Mouse (Mus musculus): ENCODE data around the gene Mettl26. TPM values are rescaled to one million over a fixed set of nuclear protein-coding genes. Genes with fewer than 3 reads are reported as not detected.

The Mettl26 gene
- polyA plus RNA-seq, 1 experiment from 2014 or later, result 47.1 TPM

- no peaks in the 10 kb centered on the region for H3K27me3 ChIP-seq
- H3K36me3 ChIP-seq, result peaks cover 30% of the 10 kb centered on the region
- H3K4me2 ChIP-seq, result peak within 1 kb of the TSS; percentile 87
- H3K4me1 ChIP-seq, result peaks cover 18% of the 10 kb centered on the region
- H3K27ac ChIP-seq, result peak within 1 kb of the TSS; percentile 88
- peak within 1 kb of the TSS; percentile 92 for H3K9ac ChIP-seq
- peak within 1 kb of the TSS; percentile 98 for H3K4me3 ChIP-seq
- under 1% methylated on average over 66 of the region's 78 CpGs for WGBS
- H3K9me3 ChIP-seq, result no peaks in the 10 kb centered on the region
- ATAC-seq (ENCODE audit: insufficient number of reproducible peaks, insufficient read depth, low FRiP score, low TSS enrichment, low read depth), result no peak
These were observed 44.4 kb downstream of the Mettl26 start, which contains the start of gene Rab40c for GRCm38 (mm10) chr17:25919144-25919785. Gene Rab40c, minus strand, starts transcription at chr17:25919727.

- under 1% methylated on average over 40 of the region's 40 CpGs for WGBS
- peak overlapping the region; percentile 98 for H3K4me3 ChIP-seq
- H3K9ac ChIP-seq, result peak overlapping the region; percentile 92
- peaks cover 24% of the 10 kb centered on the region for H3K36me3 ChIP-seq
- H3K9me3 ChIP-seq, result no peaks in the 10 kb centered on the region
- peak; percentile 98 for ATAC-seq (ENCODE audit: insufficient number of reproducible peaks, insufficient read depth, low FRiP score, low TSS enrichment, low read depth)
- H3K4me2 ChIP-seq, result peak overlapping the region; percentile 87
- H3K27ac ChIP-seq, result peak overlapping the region; percentile 88
- peaks cover 18% of the 10 kb centered on the region for H3K4me1 ChIP-seq
- no peaks in the 10 kb centered on the region for H3K27me3 ChIP-seq
These were observed 45.1 kb downstream of the Mettl26 start for GRCm38 (mm10) chr17:25919786-25920642.

GRCm38 (mm10) chr17:25922120-25922519 is 47.2 kb downstream of the Mettl26 start:
- no peak for ATAC-seq (ENCODE audit: insufficient number of reproducible peaks, insufficient read depth, low FRiP score, low TSS enrichment, low read depth)
- Histone ChIP-seq H3K9me3 (no peaks in the 10 kb centered on the region), H3K9ac (no peak overlapping the region), H3K4me1 (peaks cover 18% of the 10 kb centered on the region), H3K4me2 (no peak overlapping the region), H3K36me3 (peaks cover 29% of the 10 kb centered on the region), H3K27ac (no peak overlapping the region), H3K27me3 (no peaks in the 10 kb centered on the region), H3K4me3 (no peak overlapping the region)
- 79% methylated on average over 5 of the region's 5 CpGs for WGBS

GRCm38 (mm10) chr17:25925348-25925747 is 50.5 kb downstream of the Mettl26 start:
- 85% methylated on average over 2 of the region's 2 CpGs for WGBS
- 0 out of 2 replicates have a peak, but pooled peaks cover 4% of the 10 kb centered on the region for H3K4me1 ChIP-seq
- no peak overlapping the region for H3K4me3 ChIP-seq
- no peaks in the 10 kb centered on the region for H3K27me3 ChIP-seq
- H3K36me3 ChIP-seq, result peaks cover 45% of the 10 kb centered on the region
- no peak overlapping the region for H3K27ac ChIP-seq
- no peak overlapping the region for H3K4me2 ChIP-seq
- ATAC-seq (ENCODE audit: insufficient number of reproducible peaks, insufficient read depth, low FRiP score, low TSS enrichment, low read depth), result no peak
- H3K9me3 ChIP-seq, result no peaks in the 10 kb centered on the region
- H3K9ac ChIP-seq, result no peak overlapping the region

Small RNAs within 50 kb of the gene (microRNA-seq; reads per million reads assigned to microRNA genes)
- 1.7 reads per million for gene Mir3082

Other genes starting within 250 kb of the Mettl26 start
- 5.8 and 10.3 TPM in 2 replicates for gene Gng13, start 157.9 kb upstream of the Mettl26 start, polyA plus RNA-seq (2015; fragmentation: Nextera tagmentation; extraction: Ambion mirVana)
- 31.6 and 35.9 TPM in 2 replicates for gene Chtf18, start 147.7 kb upstream of the Mettl26 start, polyA plus RNA-seq (2015; fragmentation: Nextera tagmentation; extraction: Ambion mirVana)
- 28.0 and 28.9 TPM in 2 replicates for gene Rpusd1, start 147.4 kb upstream of the Mettl26 start, polyA plus RNA-seq (2015; fragmentation: Nextera tagmentation; extraction: Ambion mirVana)
- 0.83 TPM in 1 of 2 replicates, not detected in the other for gene Mslnl, start 139.0 kb upstream of the Mettl26 start, polyA plus RNA-seq (2015; fragmentation: Nextera tagmentation; extraction: Ambion mirVana)
- 0.17 and 0.42 TPM in 2 replicates for gene Msln, start 120.7 kb upstream of the Mettl26 start, polyA plus RNA-seq (2015; fragmentation: Nextera tagmentation; extraction: Ambion mirVana)
- gene Narfl, start 101.3 kb upstream of the Mettl26 start, polyA plus RNA-seq (2015; fragmentation: Nextera tagmentation; extraction: Ambion mirVana), result 24.7 and 24.9 TPM in 2 replicates
- gene Haghl, start 89.4 kb upstream of the Mettl26 start, polyA plus RNA-seq (2015; fragmentation: Nextera tagmentation; extraction: Ambion mirVana), result 74.6 and 89.5 TPM in 2 replicates
- 0.20 and 0.25 TPM in 2 replicates for gene Ccdc78, start 88.5 kb upstream of the Mettl26 start, polyA plus RNA-seq (2015; fragmentation: Nextera tagmentation; extraction: Ambion mirVana)
- 65.3 and 78.1 TPM in 2 replicates for gene Fam173a, start 82.2 kb upstream of the Mettl26 start, polyA plus RNA-seq (2015; fragmentation: Nextera tagmentation; extraction: Ambion mirVana)
- gene AC134908.4, start 79.4 kb upstream of the Mettl26 start, polyA plus RNA-seq (2015; fragmentation: Nextera tagmentation; extraction: Ambion mirVana), result not detected in 2 replicates
- 43.4 and 50.1 TPM in 2 replicates for gene Metrn, start 77.9 kb upstream of the Mettl26 start, polyA plus RNA-seq (2015; fragmentation: Nextera tagmentation; extraction: Ambion mirVana)
- 3.6 and 4.2 TPM in 2 replicates for gene Fbxl16, start 66.0 kb upstream of the Mettl26 start, polyA plus RNA-seq (2015; fragmentation: Nextera tagmentation; extraction: Ambion mirVana)
- 26.5 and 30.0 TPM in 2 replicates for gene Wdr24, start 51.4 kb upstream of the Mettl26 start, polyA plus RNA-seq (2015; fragmentation: Nextera tagmentation; extraction: Ambion mirVana)
- 48.3 and 52.8 TPM in 2 replicates for gene Jmjd8, start 46.2 kb upstream of the Mettl26 start, polyA plus RNA-seq (2015; fragmentation: Nextera tagmentation; extraction: Ambion mirVana)
- gene Stub1, start 41.7 kb upstream of the Mettl26 start, polyA plus RNA-seq (2015; fragmentation: Nextera tagmentation; extraction: Ambion mirVana), result 319 and 353 TPM in 2 replicates
- 1.4 and 2.7 TPM in 2 replicates for gene Rhbdl1, start 37.8 kb upstream of the Mettl26 start, polyA plus RNA-seq (2015; fragmentation: Nextera tagmentation; extraction: Ambion mirVana)
- gene Gm20683, start 33.3 kb upstream of the Mettl26 start, polyA plus RNA-seq (2015; fragmentation: Nextera tagmentation; extraction: Ambion mirVana), result 1.3 and 2.9 TPM in 2 replicates
- gene Rhot2, start 30.2 kb upstream of the Mettl26 start, polyA plus RNA-seq (2015; fragmentation: Nextera tagmentation; extraction: Ambion mirVana), result 26.4 and 31.4 TPM in 2 replicates
- gene Wdr90, start 13.6 kb upstream of the Mettl26 start, polyA plus RNA-seq (2015; fragmentation: Nextera tagmentation; extraction: Ambion mirVana), result 30.0 and 31.2 TPM in 2 replicates
- gene Mcrip2, start 6.3 kb upstream of the Mettl26 start, polyA plus RNA-seq (2015; fragmentation: Nextera tagmentation; extraction: Ambion mirVana), result 11.1 and 13.4 TPM in 2 replicates
- gene Wfikkn1, start 5.8 kb downstream of the Mettl26 start, polyA plus RNA-seq (2015; fragmentation: Nextera tagmentation; extraction: Ambion mirVana), result 0.56 and 0.73 TPM in 2 replicates
- gene Rab40c, start 44.7 kb downstream of the Mettl26 start, polyA plus RNA-seq (2015; fragmentation: Nextera tagmentation; extraction: Ambion mirVana), result 32.9 and 36.6 TPM in 2 replicates
- 50.6 and 53.8 TPM in 2 replicates for gene Pigq, start 69.9 kb downstream of the Mettl26 start, polyA plus RNA-seq (2015; fragmentation: Nextera tagmentation; extraction: Ambion mirVana)
- not detected in 2 replicates for gene Nhlrc4, start 69.9 kb downstream of the Mettl26 start, polyA plus RNA-seq (2015; fragmentation: Nextera tagmentation; extraction: Ambion mirVana)
- gene A930017K11Rik, start 77.5 kb downstream of the Mettl26 start, polyA plus RNA-seq (2015; fragmentation: Nextera tagmentation; extraction: Ambion mirVana), result 0.18 and 0.26 TPM in 2 replicates
- gene Capn15, start 110.7 kb downstream of the Mettl26 start, polyA plus RNA-seq (2015; fragmentation: Nextera tagmentation; extraction: Ambion mirVana), result 23.4 and 24.2 TPM in 2 replicates
- gene Rab11fip3, start 194.5 kb downstream of the Mettl26 start, polyA plus RNA-seq (2015; fragmentation: Nextera tagmentation; extraction: Ambion mirVana), result 22.8 and 23.5 TPM in 2 replicates
- gene Decr2, start 215.3 kb downstream of the Mettl26 start, polyA plus RNA-seq (2015; fragmentation: Nextera tagmentation; extraction: Ambion mirVana), result 42.9 and 44.9 TPM in 2 replicates
- 138 and 142 TPM in 2 replicates for gene Nme4, start 220.5 kb downstream of the Mettl26 start, polyA plus RNA-seq (2015; fragmentation: Nextera tagmentation; extraction: Ambion mirVana)
- 1.4 and 1.7 TPM in 2 replicates for gene Tmem8, start 238.2 kb downstream of the Mettl26 start, polyA plus RNA-seq (2015; fragmentation: Nextera tagmentation; extraction: Ambion mirVana)
- gene Mrpl28, start 248.4 kb downstream of the Mettl26 start, polyA plus RNA-seq (2015; fragmentation: Nextera tagmentation; extraction: Ambion mirVana), result 180 and 209 TPM in 2 replicates

Measured in embryonic facial prominence, embryonic 13.5 days (tissue).